Mouse (Mus musculus) neural tube, embryonic 14.5 days (tissue): ENCODE measurements around the gene Tk2. TPM values are rescaled to one million over a fixed set of nuclear protein-coding genes. Genes with fewer than 3 reads are reported as not detected.

Experiments
- ATAC-seq: fragments of 200-750 bp; cut with Nextera tagmentation; 2 replicates; pipeline ENCODE4 v1.8.0; 2017; ENCODE audit warnings: low read depth, mild to moderate bottlenecking, moderate TSS enrichment, moderate library complexity
- H3K27ac ChIP-seq: fragments of 300-500 bp; sonication (generic); 2 replicates; pipeline ENCODE4 v1.5.1; 2014; ENCODE audit warnings: low read depth, mild to moderate bottlenecking, control low read depth, low read length, moderate library complexity, mixed read lengths
- H3K27me3 ChIP-seq: fragments of 300-500 bp; sonication (generic); 2 replicates; pipeline ENCODE4 v1.6.1; 2014; ENCODE audit warnings: low read length; ENCODE audit not compliant: control insufficient read depth, insufficient read depth
- H3K36me3 ChIP-seq: fragments of 300-500 bp; sonication (generic); 2 replicates; pipeline ENCODE4 v1.6.1; 2014; ENCODE audit warnings: low read length, mixed read lengths; ENCODE audit not compliant: control insufficient read depth, insufficient read depth
- H3K4me1 ChIP-seq: fragments of 300-500 bp; sonication (generic); 2 replicates; pipeline ENCODE4 v1.6.1; 2014; ENCODE audit warnings: low read length; ENCODE audit not compliant: control insufficient read depth, insufficient read depth
- H3K4me2 ChIP-seq: fragments of 300-500 bp; sonication (generic); 2 replicates; pipeline ENCODE4 v1.6.1; 2014; ENCODE audit warnings: mild to moderate bottlenecking, low read depth, low read length, control low read depth
- H3K4me3 ChIP-seq: fragments of 300-500 bp; sonication (generic); 2 replicates; pipeline ENCODE4 v1.5.1; 2014; ENCODE audit warnings: low read depth, low read length, control low read depth, mixed read lengths
- H3K9ac ChIP-seq: fragments of 300-500 bp; sonication (generic); replicated peaks from 2 replicates; pipeline ENCODE4 v1.6.1; 2014; ENCODE audit warnings: low read depth, mild to moderate bottlenecking, control low read depth, low read length, mixed read lengths
- H3K9me3 ChIP-seq: fragments of 300-500 bp; sonication (generic); 2 replicates; pipeline ENCODE4 v1.6.1; 2016; ENCODE audit warnings: low read length; ENCODE audit not compliant: control insufficient read depth
- WGBS: fragments of 180-500 bp; shearing (Covaris S2); extraction: QIAGEN DNeasy Blood & Tissue Kit; methylation state at CpG from one replicate; pipeline ENCODE4 v1.1.7; 2014; 5-methylcytosine and 5-hydroxymethylcytosine counted together
- polyA plus RNA-seq: library from polyadenylated mRNA; unstranded; fragments of >200 nt; fragmentation: Nextera tagmentation; extraction: Ambion mirVana; gene quantifications from 2 replicates; pipeline ENCODE4 v1.2.1, GENCODE M21; 2014

Tk2 gene
- polyA plus RNA-seq, 1 experiment from 2014 or later, result 53.1 TPM

GRCm38 (mm10) chr8:104250439-104251367, 2.3 kb upstream of the Tk2 start, which contains the start of gene Cklf:
Gene Cklf (plus strand): TSS chr8:104250861.
- peaks cover 8% of the 10 kb centered on the region; the same call in 1 of the 2 replicates for H3K4me1 ChIP-seq
- H3K27ac ChIP-seq, result 0 out of 2 replicates have a peak within 1 kb of the TSS, but pooled peaks have one; percentile 48
- H3K27me3 ChIP-seq, result 0 out of 2 replicates have a peak, but pooled peaks cover 3% of the 10 kb centered on the region
- 4% methylated on average over 41 of the region's 41 CpGs for WGBS
- no peaks in the 10 kb centered on the region for H3K36me3 ChIP-seq
- ATAC-seq, result peak; percentile 81
- peak within 1 kb of the TSS; percentile 66 for H3K4me2 ChIP-seq
- peak within 1 kb of the TSS; percentile 55 for H3K4me3 ChIP-seq
- peak within 1 kb of the TSS; percentile 47 for H3K9ac ChIP-seq
- no peaks in the 10 kb centered on the region for H3K9me3 ChIP-seq

- 88% methylated on average over 7 of the region's 7 CpGs for WGBS
- peaks cover 8% of the 10 kb centered on the region; the same call in 1 of the 2 replicates for H3K4me1 ChIP-seq
- no peak for ATAC-seq
Observed at GRCm38 (mm10) chr8:104249442-104249996, 1.2 kb upstream of the Tk2 start.

GRCm38 (mm10) chr8:104247908-104248275, 466 bp downstream of the Tk2 start:
- peak; percentile 12; the same call in 1 of the 2 replicates for ATAC-seq
- 3% methylated on average over 11 of the region's 11 CpGs for WGBS
- 0 out of 2 replicates have a peak, but pooled peaks cover 3% of the 10 kb centered on the region for H3K27me3 ChIP-seq
- H3K4me2 ChIP-seq, result peak overlapping the region; percentile 61
- H3K9ac ChIP-seq, result peak overlapping the region; percentile 86
- peak overlapping the region; percentile 87 for H3K4me3 ChIP-seq
- H3K36me3 ChIP-seq, result peaks cover 6% of the 10 kb centered on the region; the same call in 1 of the 2 replicates
- H3K4me1 ChIP-seq, result peaks cover 8% of the 10 kb centered on the region; the same call in 1 of the 2 replicates
- no peak overlapping the region for H3K27ac ChIP-seq
- no peaks in the 10 kb centered on the region for H3K9me3 ChIP-seq

More at GRCm38 (mm10) chr8:104249442-104249996, 1.2 kb upstream of the Tk2 start:
- no peaks in the 10 kb centered on the region for H3K9me3 ChIP-seq
- H3K4me2 ChIP-seq, result no peak overlapping the region
- 0 out of 2 replicates have a peak, but pooled peaks cover 3% of the 10 kb centered on the region for H3K27me3 ChIP-seq
- no peaks in the 10 kb centered on the region for H3K36me3 ChIP-seq
- no peak overlapping the region for H3K27ac ChIP-seq
- H3K9ac ChIP-seq, result no peak overlapping the region
- H3K4me3 ChIP-seq, result no peak overlapping the region

- ATAC-seq, result no peak
- Histone ChIP-seq H3K9me3 (no peaks in the 10 kb centered on the region), H3K4me1 (peaks cover 8% of the 10 kb centered on the region; the same call in 1 of the 2 replicates), H3K4me2 (peak overlapping the region; percentile 61), H3K27ac (no peak overlapping the region), H3K9ac (peak overlapping the region; percentile 86; the same call in 1 of the 2 replicates), H3K27me3 (0 out of 2 replicates have a peak, but pooled peaks cover 3% of the 10 kb centered on the region), H3K4me3 (peak overlapping the region; percentile 87), H3K36me3 (peaks cover 12% of the 10 kb centered on the region)
- 73% methylated on average over 22 of the region's 22 CpGs for WGBS
Observed at GRCm38 (mm10) chr8:104247054-104247907, 1.1 kb downstream of the Tk2 start.

GRCm38 (mm10) chr8:104246621-104247020, 1.7 kb downstream of the Tk2 start:
- peaks cover 8% of the 10 kb centered on the region; the same call in 1 of the 2 replicates for H3K4me1 ChIP-seq
- H3K27me3 ChIP-seq, result 0 out of 2 replicates have a peak, but pooled peaks cover 3% of the 10 kb centered on the region
- H3K9me3 ChIP-seq, result no peaks in the 10 kb centered on the region
- no peak for ATAC-seq
- H3K9ac ChIP-seq, result no peak overlapping the region
- H3K4me3 ChIP-seq, result no peak overlapping the region
- WGBS, result 93% methylated on average over 4 of the region's 4 CpGs
- H3K27ac ChIP-seq, result no peak overlapping the region
- no peak overlapping the region for H3K4me2 ChIP-seq
- H3K36me3 ChIP-seq, result peaks cover 19% of the 10 kb centered on the region

GRCm38 (mm10) chr8:104242038-104242644, 6.2 kb downstream of the Tk2 start:
- no peak for ATAC-seq
- H3K36me3 ChIP-seq, result peaks cover 45% of the 10 kb centered on the region
- no peak overlapping the region for H3K27ac ChIP-seq
- H3K9ac ChIP-seq, result no peak overlapping the region
- no peak overlapping the region for H3K4me2 ChIP-seq
- H3K27me3 ChIP-seq, result no peaks in the 10 kb centered on the region
- 77% methylated on average over 12 of the region's 12 CpGs for WGBS
- H3K4me1 ChIP-seq, result no peaks in the 10 kb centered on the region; the same call in 1 of the 2 replicates
- no peak overlapping the region for H3K4me3 ChIP-seq
- no peaks in the 10 kb centered on the region for H3K9me3 ChIP-seq

- WGBS, result 88% methylated on average over 10 of the region's 10 CpGs
- no peak for ATAC-seq
- Histone ChIP-seq H3K27me3 (no peaks in the 10 kb centered on the region), H3K36me3 (peaks cover 66% of the 10 kb centered on the region), H3K4me3 (no peak overlapping the region), H3K9me3 (no peaks in the 10 kb centered on the region), H3K4me2 (no peak overlapping the region), H3K4me1 (no peaks in the 10 kb centered on the region), H3K27ac (no peak overlapping the region), H3K9ac (no peak overlapping the region)
Observed at GRCm38 (mm10) chr8:104239418-104239861, 8.9 kb downstream of the Tk2 start.

- Histone ChIP-seq H3K9me3 (no peaks in the 10 kb centered on the region), H3K36me3 (peaks cover 71% of the 10 kb centered on the region), H3K4me1 (no peaks in the 10 kb centered on the region), H3K27me3 (no peaks in the 10 kb centered on the region), H3K27ac (no peak overlapping the region), H3K9ac (no peak overlapping the region), H3K4me2 (no peak overlapping the region), H3K4me3 (no peak overlapping the region)
- peak; percentile 61; the same call in 1 of the 2 replicates for ATAC-seq
- 46% methylated on average over 6 of the region's 6 CpGs for WGBS
Observed at GRCm38 (mm10) chr8:104234573-104234972, 13.8 kb downstream of the Tk2 start.
